Mouse (Mus musculus): ENCODE results near the gene Rpl19.
A peak's percentile ranks its signal among the peaks of the same experiment; 100 is the strongest.

The Rpl19 gene

GRCm38 (mm10) chr11:98024516-98024915, 2.0 kb upstream of the Rpl19 start:
- DNase-seq: no peak

DNA sequence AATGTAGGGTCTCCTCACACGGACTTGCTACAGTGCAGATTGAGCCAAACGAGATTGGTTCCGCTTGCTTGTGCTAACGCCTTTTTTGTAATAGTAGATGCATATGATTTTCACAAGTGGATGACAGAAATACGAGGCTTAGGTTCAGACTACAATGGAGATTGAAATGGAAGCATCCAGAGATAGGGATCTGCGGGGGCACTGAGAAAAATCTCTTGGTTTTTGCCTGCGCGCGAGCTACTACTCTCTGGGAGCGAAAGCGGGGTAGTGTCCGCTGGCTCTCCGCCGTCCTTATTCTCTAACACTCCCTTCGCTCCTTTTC, 301 bp upstream of the Rpl19 start:
- DNase-seq: no peak

- DNase-seq: no peak
Measured at GRCm38 (mm10) chr11:98027297-98027688, 783 bp downstream of the Rpl19 start.

GRCm38 (mm10) chr11:98027785-98028184, 1.3 kb downstream of the Rpl19 start:
- DNase-seq: no peak

- DNase-seq: peak in 1 of 2 experiments; percentile 16
Measured at GRCm38 (mm10) chr11:98030701-98031442, 4.4 kb downstream of the Rpl19 start.

DNA sequence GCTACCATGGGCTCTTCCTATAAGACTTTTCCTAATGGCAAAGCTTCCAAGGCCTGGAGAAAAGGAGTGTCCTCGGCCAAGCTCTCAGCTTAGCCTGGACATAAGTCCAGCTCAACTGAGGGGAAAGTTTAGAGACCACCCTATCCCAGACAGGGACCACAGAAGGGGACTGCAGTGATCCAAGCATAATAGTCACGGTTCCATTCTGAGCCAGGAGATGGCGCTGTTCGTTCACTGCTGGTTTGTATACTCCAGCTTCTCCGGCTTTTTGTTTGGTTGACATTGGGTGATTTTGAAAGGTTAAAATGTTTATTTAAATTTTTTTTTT, 4.9 kb downstream of the Rpl19 start:
- DNase-seq: peak; percentile 85 to 87

- no peak for DNase-seq
Measured at GRCm38 (mm10) chr11:98034061-98034460, 7.6 kb downstream of the Rpl19 start.

- DNase-seq: no peak
Measured at GRCm38 (mm10) chr11:98034840-98035239, 8.3 kb downstream of the Rpl19 start.

- no peak for DNase-seq
Measured at GRCm38 (mm10) chr11:98035977-98036377, 9.5 kb downstream of the Rpl19 start.

GRCm38 (mm10) chr11:98037871-98038270, 11.4 kb downstream of the Rpl19 start:
- DNase-seq: no peak

DNA sequence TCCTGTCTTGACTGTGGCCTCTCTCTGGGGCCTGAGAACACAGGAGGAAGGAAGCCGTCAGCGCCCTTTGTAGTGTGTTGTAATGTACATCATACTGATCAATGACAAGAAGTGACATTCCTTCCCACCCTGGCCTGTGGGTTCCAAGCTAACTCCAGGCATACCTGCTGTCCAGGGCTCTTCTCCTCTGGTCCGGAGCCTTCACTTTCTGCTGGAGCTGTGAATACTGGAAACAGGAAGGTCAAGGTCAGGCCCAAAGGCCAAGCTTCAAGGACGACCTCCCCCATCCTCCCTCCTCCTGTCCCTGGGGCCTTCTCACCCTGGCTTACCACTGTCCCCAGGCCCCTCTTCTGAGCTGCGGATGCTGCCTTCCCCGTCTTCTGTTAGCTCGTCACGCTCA, 14.5 kb downstream of the Rpl19 start:
- DNase-seq: no peak

DNA sequence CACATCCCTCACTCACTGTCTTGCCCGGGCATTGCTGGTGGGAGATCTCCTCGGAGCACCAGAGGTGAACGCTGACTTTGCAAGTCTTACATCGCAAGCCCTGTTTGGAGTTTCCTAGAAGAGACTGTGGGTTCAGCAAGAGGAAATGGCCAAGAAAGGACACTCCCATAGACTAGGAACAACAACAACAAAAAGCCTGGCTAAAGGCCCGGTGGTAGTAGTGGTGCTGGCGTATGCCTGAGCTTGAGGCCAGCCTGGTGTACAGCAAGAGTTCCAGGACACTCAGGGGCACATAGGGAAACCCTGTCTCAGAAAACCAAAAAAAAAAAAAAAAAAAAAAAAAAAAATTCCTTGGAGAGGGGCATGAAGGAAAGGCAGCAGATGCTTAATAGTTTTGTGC, 16.2 kb downstream of the Rpl19 start:
- no peak for DNase-seq

- DNase-seq: no peak
Measured at GRCm38 (mm10) chr11:98044074-98044473, 17.6 kb downstream of the Rpl19 start.

- DNase-seq: peak; percentile 52 to 54
Measured at GRCm38 (mm10) chr11:98045596-98045995, 19.1 kb downstream of the Rpl19 start.

- DNase-seq: no peak
Measured at GRCm38 (mm10) chr11:98046466-98046865, 20.0 kb downstream of the Rpl19 start.

GRCm38 (mm10) chr11:98047745-98048144, 21.2 kb downstream of the Rpl19 start:
- no peak for DNase-seq

DNA sequence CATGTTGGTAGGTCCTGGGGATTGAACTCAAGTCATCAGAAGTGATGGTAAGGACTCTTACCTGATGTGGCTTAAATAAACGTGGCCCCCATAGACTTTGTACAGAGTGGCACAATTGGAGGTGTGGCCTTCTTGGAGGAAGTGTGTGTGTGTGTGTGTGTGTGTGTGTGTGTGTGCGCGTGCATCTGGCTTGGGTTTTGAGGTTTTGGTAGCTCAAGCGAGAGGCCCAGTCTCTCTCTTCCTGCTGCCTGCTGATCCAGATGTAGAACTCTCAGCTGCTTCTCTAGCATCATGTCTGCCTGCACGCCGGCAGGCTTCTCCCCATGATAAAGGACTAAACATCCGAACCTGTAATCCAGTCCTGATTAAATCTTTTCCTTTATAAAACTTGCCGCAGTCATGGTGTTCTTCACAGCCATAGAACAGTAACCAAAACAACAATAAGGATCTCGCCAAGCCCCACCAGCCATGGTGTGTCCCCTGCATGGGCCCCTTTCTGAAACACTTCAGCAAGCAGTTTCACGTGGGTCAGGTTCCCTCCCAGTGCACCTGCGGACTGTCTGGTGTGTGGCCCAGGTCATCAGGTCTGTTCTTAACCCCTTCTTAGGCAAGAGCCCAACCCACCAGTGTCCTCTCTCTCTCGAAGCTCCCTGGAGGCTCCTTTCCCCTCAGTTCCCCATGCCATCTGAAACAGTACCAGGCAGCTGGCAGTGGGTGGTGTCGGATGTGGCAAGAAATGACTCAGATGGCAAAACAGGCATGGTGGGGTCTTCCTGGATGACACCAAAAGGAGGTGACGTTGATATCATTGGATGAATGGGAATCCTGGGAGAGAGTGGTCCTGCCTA, 23.4 kb downstream of the Rpl19 start:
- peak; percentile 60 to 67 for DNase-seq

DNA sequence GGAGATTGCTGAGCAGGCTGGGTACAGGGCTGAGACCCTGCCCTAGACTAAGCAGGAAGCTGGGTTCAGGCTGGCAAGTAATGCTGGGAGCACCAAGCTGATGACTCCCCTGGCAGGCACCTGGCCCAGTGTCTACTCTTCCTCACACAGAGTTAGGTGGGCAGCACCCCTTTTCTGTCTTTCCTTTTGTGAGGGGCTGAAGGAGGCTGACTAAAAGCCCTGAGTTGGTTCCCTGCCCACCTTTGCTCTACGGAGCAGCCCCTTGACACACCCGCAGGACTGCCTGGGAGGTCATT, 24.0 kb downstream of the Rpl19 start:
- no peak for DNase-seq

DNA sequence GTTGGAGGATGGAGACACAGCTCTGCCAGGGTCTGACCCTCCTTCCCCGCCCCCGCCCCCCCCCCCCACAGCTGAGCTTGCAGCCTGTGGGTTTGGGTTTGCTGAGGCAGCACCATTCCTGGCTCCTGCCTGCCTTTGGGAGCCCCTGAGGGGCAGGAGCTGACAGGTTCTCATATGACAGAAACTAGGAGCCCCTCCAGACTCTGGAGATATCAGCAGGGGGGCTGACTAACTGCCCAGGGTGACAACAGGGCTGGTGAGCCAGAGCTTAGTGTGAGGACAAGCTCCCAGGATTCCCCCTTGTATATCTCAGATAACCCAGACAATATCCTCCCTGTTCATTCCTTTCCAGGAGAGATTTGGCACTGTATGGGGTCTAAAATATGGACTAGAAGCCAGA, 24.4 kb downstream of the Rpl19 start:
- no peak for DNase-seq

- DNase-seq: peak in 1 of 2 experiments; percentile 35
Measured at GRCm38 (mm10) chr11:98051611-98052128, 25.2 kb downstream of the Rpl19 start.

- DNase-seq: peak; percentile 87 to 91
Measured at GRCm38 (mm10) chr11:98052129-98052988, 25.8 kb downstream of the Rpl19 start.

- DNase-seq: peak; percentile 79 to 83
Measured at GRCm38 (mm10) chr11:98052989-98053834, 26.7 kb downstream of the Rpl19 start, which contains the start of gene Stac2. Gene Stac2, minus strand, starts transcription at chr11:98053462.
